Mouse (Mus musculus) forebrain, embryonic 15.5 days (tissue): Measurements from ENCODE around the gene Dusp6. TPM values are rescaled to one million over a fixed set of nuclear protein-coding genes. Genes with fewer than 3 reads are reported as not detected.
"Not testable (repeated sequence)": the region's sequence is repeated elsewhere in the genome, so short reads cannot be mapped to it uniquely, and the experiment has no call there.

Source experiments
- ATAC-seq: fragments of 200-750 bp; cut with Nextera tagmentation; replicated peaks from 2 replicates; pipeline ENCODE4 v1.8.0; 2017; ENCODE audit warnings: mild to moderate bottlenecking, moderate TSS enrichment, moderate library complexity
- H3K27ac ChIP-seq: fragments of 300-500 bp; sonication (generic); replicated peaks from 2 replicates; pipeline ENCODE4 v1.5.1; 2015; ENCODE audit warnings: mild to moderate bottlenecking, inconsistent platforms
- H3K27me3 ChIP-seq: fragments of 300-500 bp; sonication (generic); 2 replicates; pipeline ENCODE4 v1.6.1; 2015; ENCODE audit warnings: inconsistent platforms
- H3K36me3 ChIP-seq: fragments of 300-500 bp; sonication (generic); 2 replicates; pipeline ENCODE4 v1.6.1; 2015; ENCODE audit warnings: mild to moderate bottlenecking, inconsistent platforms
- H3K4me1 ChIP-seq: fragments of 300-500 bp; sonication (generic); 2 replicates; pipeline ENCODE4 v1.6.1; 2015; ENCODE audit warnings: inconsistent platforms
- H3K4me2 ChIP-seq: fragments of 300-500 bp; sonication (generic); replicated peaks from 2 replicates; pipeline ENCODE4 v1.6.1; 2015; ENCODE audit warnings: mild to moderate bottlenecking, inconsistent platforms
- H3K4me3 ChIP-seq: fragments of 300-500 bp; sonication (generic); 2 replicates; pipeline ENCODE4 v1.5.1; 2015; ENCODE audit warnings: mild to moderate bottlenecking, inconsistent platforms
- H3K9ac ChIP-seq: fragments of 300-500 bp; sonication (generic); replicated peaks from 2 replicates; pipeline ENCODE4 v1.6.1; 2015; ENCODE audit warnings: mild to moderate bottlenecking, inconsistent platforms
- H3K9me3 ChIP-seq: fragments of 300-500 bp; sonication (generic); 2 replicates; pipeline ENCODE4 v1.6.1; 2016; ENCODE audit warnings: inconsistent platforms
- WGBS: fragments of 180-500 bp; shearing (Covaris S2); methylation state at CpG from one replicate; pipeline ENCODE4 v1.1.7; 2015; ENCODE audit warnings: mixed read lengths; 5-methylcytosine and 5-hydroxymethylcytosine counted together
- polyA plus RNA-seq: library from polyadenylated mRNA; unstranded; fragments of >200 nt; fragmentation: Nextera tagmentation; extraction: Ambion mirVana; gene quantifications from 2 replicates; pipeline ENCODE4 v1.2.1, GENCODE M21; 2015

The Dusp6 gene
- 33.3 and 36.4 TPM in 2 replicates for polyA plus RNA-seq

- Histone ChIP-seq H3K4me1 (peaks cover 46% of the 10 kb centered on the region), H3K4me3 (peak within 1 kb of the TSS; percentile 78), H3K9me3 (no peaks in the 10 kb centered on the region), H3K36me3 (no peaks in the 10 kb centered on the region), H3K27me3 (peaks cover 20% of the 10 kb centered on the region; the same call in 1 of the 2 replicates), H3K9ac (peak within 1 kb of the TSS; percentile 83), H3K27ac (peak within 1 kb of the TSS; percentile 93), H3K4me2 (peak within 1 kb of the TSS; percentile 92)
- peak; percentile 98 for ATAC-seq
- 0% methylated on average over 29 of the region's 29 CpGs for WGBS
Observed at GRCm38 (mm10) chr10:99262867-99263379, at the start of gene Dusp6. Gene Dusp6, plus strand, starts transcription at chr10:99263231.

GRCm38 (mm10) chr10:99214421-99215299 lies 48.4 kb upstream of the Dusp6 start:
- no peak for ATAC-seq
- Histone ChIP-seq H3K4me1 (no peaks in the 10 kb centered on the region), H3K27me3 (no peaks in the 10 kb centered on the region), H3K27ac (no peak overlapping the region), H3K36me3 (no peaks in the 10 kb centered on the region), H3K4me3 (no peak overlapping the region), H3K4me2 (no peak overlapping the region), H3K9ac (no peak overlapping the region), H3K9me3 (no peaks in the 10 kb centered on the region)
- WGBS, result 92% methylated on average over 15 of the region's 15 CpGs

- ATAC-seq, H3K36me3 ChIP-seq, H3K9me3 ChIP-seq, H3K4me2 ChIP-seq, H3K27me3 ChIP-seq, H3K27ac ChIP-seq, H3K4me3 ChIP-seq, H3K4me1 ChIP-seq, H3K9ac ChIP-seq: not testable (repeated sequence)
- 80% methylated on average over 15 of the region's 15 CpGs for WGBS
Observed at GRCm38 (mm10) chr10:99216570-99216969, 46.5 kb upstream of the Dusp6 start.

- ATAC-seq, result no peak
- no peaks in the 10 kb centered on the region for H3K27me3 ChIP-seq
- WGBS, result 94% methylated on average over 8 of the region's 8 CpGs
- no peaks in the 10 kb centered on the region for H3K4me1 ChIP-seq
- no peak overlapping the region for H3K27ac ChIP-seq
- no peaks in the 10 kb centered on the region for H3K36me3 ChIP-seq
- no peak overlapping the region for H3K9ac ChIP-seq
- no peaks in the 10 kb centered on the region for H3K9me3 ChIP-seq
- H3K4me3 ChIP-seq, result no peak overlapping the region
- no peak overlapping the region for H3K4me2 ChIP-seq
Observed at GRCm38 (mm10) chr10:99221540-99221939, 41.5 kb upstream of the Dusp6 start.

- ATAC-seq, result no peak
- Histone ChIP-seq H3K4me2 (no peak overlapping the region), H3K27me3 (no peaks in the 10 kb centered on the region), H3K36me3 (no peaks in the 10 kb centered on the region), H3K27ac (no peak overlapping the region), H3K9ac (no peak overlapping the region), H3K4me3 (no peak overlapping the region), H3K9me3 (no peaks in the 10 kb centered on the region), H3K4me1 (no peaks in the 10 kb centered on the region; the same call in 1 of the 2 replicates)
- WGBS, result 75% methylated on average over 5 of the region's 5 CpGs
Observed at GRCm38 (mm10) chr10:99222726-99223125, 40.3 kb upstream of the Dusp6 start.

- H3K9me3 ChIP-seq, result no peaks in the 10 kb centered on the region
- WGBS, result 55% methylated on average over 3 of the region's 3 CpGs
- H3K27me3 ChIP-seq, result no peaks in the 10 kb centered on the region
- H3K9ac ChIP-seq, result no peak overlapping the region
- ATAC-seq, result no peak
- no peak overlapping the region for H3K27ac ChIP-seq
- no peak overlapping the region for H3K4me2 ChIP-seq
- peaks cover 8% of the 10 kb centered on the region; the same call in 1 of the 2 replicates for H3K4me1 ChIP-seq
- no peak overlapping the region for H3K4me3 ChIP-seq
- no peaks in the 10 kb centered on the region for H3K36me3 ChIP-seq
Observed at GRCm38 (mm10) chr10:99224218-99224617, 38.8 kb upstream of the Dusp6 start.

GRCm38 (mm10) chr10:99226782-99227181 lies 36.2 kb upstream of the Dusp6 start:
- H3K9me3 ChIP-seq, result no peaks in the 10 kb centered on the region
- no peak overlapping the region for H3K9ac ChIP-seq
- ATAC-seq, result no peak
- 95% methylated on average over 5 of the region's 5 CpGs for WGBS
- H3K4me1 ChIP-seq, result peaks cover 8% of the 10 kb centered on the region; the same call in 1 of the 2 replicates
- no peaks in the 10 kb centered on the region for H3K36me3 ChIP-seq
- H3K27me3 ChIP-seq, result no peaks in the 10 kb centered on the region
- H3K4me3 ChIP-seq, result no peak overlapping the region
- H3K4me2 ChIP-seq, result no peak overlapping the region
- no peak overlapping the region for H3K27ac ChIP-seq

GRCm38 (mm10) chr10:99227968-99228864 lies 34.8 kb upstream of the Dusp6 start:
- Histone ChIP-seq H3K9me3 (no peaks in the 10 kb centered on the region), H3K27ac (no peak overlapping the region)
- 35% methylated on average over 17 of the region's 17 CpGs for WGBS

GRCm38 (mm10) chr10:99229031-99229684 lies 33.9 kb upstream of the Dusp6 start:
- no peak overlapping the region for H3K4me3 ChIP-seq
- no peak overlapping the region; the same call in 1 of the 2 replicates for H3K27ac ChIP-seq
- H3K27me3 ChIP-seq, result no peaks in the 10 kb centered on the region
- H3K9me3 ChIP-seq, result no peaks in the 10 kb centered on the region
- ATAC-seq, result no peak
- H3K4me1 ChIP-seq, result peaks cover 8% of the 10 kb centered on the region; the same call in 1 of the 2 replicates
- no peak overlapping the region for H3K4me2 ChIP-seq
- 24% methylated on average over 16 of the region's 16 CpGs for WGBS
- no peaks in the 10 kb centered on the region for H3K36me3 ChIP-seq
- no peak overlapping the region for H3K9ac ChIP-seq

More at GRCm38 (mm10) chr10:99227968-99228864, 34.8 kb upstream of the Dusp6 start:
- no peak; the same call in 1 of the 2 replicates for ATAC-seq
- Histone ChIP-seq H3K4me3 (no peak overlapping the region), H3K36me3 (no peaks in the 10 kb centered on the region), H3K27me3 (no peaks in the 10 kb centered on the region), H3K4me1 (peaks cover 8% of the 10 kb centered on the region; the same call in 1 of the 2 replicates), H3K4me2 (no peak overlapping the region), H3K9ac (no peak overlapping the region)

GRCm38 (mm10) chr10:99232518-99233227 lies 30.4 kb upstream of the Dusp6 start:
- Histone ChIP-seq H3K27me3 (no peaks in the 10 kb centered on the region), H3K4me3 (no peak overlapping the region), H3K9ac (no peak overlapping the region), H3K36me3 (no peaks in the 10 kb centered on the region), H3K4me1 (peaks cover 8% of the 10 kb centered on the region; the same call in 1 of the 2 replicates), H3K4me2 (no peak overlapping the region), H3K9me3 (no peaks in the 10 kb centered on the region), H3K27ac (no peak overlapping the region)
- no peak for ATAC-seq
- 83% methylated on average over 7 of the region's 7 CpGs for WGBS

- no peak for ATAC-seq
- Histone ChIP-seq H3K27me3 (no peaks in the 10 kb centered on the region), H3K36me3 (no peaks in the 10 kb centered on the region), H3K4me3 (no peak overlapping the region), H3K9me3 (no peaks in the 10 kb centered on the region), H3K4me2 (no peak overlapping the region), H3K9ac (no peak overlapping the region), H3K27ac (no peak overlapping the region), H3K4me1 (no peaks in the 10 kb centered on the region)
- WGBS, result 95% methylated on average over 8 of the region's 8 CpGs
Observed at GRCm38 (mm10) chr10:99234336-99234735, 28.7 kb upstream of the Dusp6 start.
